8 mouse cellular contexts compared by ENCODE assay signal in genomic region chr8:70691230-70691629, GRCm38 (mm10). TPM values are rescaled to one million over a fixed set of nuclear protein-coding genes. Genes with fewer than 3 reads are reported as not detected.
DNase-seq lines count a peak whose midpoint lies in the region; ATAC-seq lines count a peak whose summit lies in the region.
"Had no signal": no experiment of that assay in that cellular context is flagged by ENCODE, and none has a peak within 500 bp of the region (broad histone marks: within the 10 kb centered on the region; RNA-seq: fewer than 3 reads in every experiment).

No protein-coding gene starts in this region.

- H3K4me1 ChIP-seq in lung, embryonic 16.5 days (replicated peaks; ENCODE audit: control insufficient read depth, insufficient read depth, low read length), result peaks cover 40% of the 10 kb centered on the region
- peaks cover 28% of the 10 kb centered on the region for H3K4me1 ChIP-seq in forebrain, embryonic 15.5 days
- peaks cover 50% of the 10 kb centered on the region for H3K4me1 ChIP-seq in limb, embryonic 13.5 days
- peaks cover 36% of the 10 kb centered on the region for H3K4me1 ChIP-seq in stomach, embryonic 16.5 days (ENCODE audit: control insufficient read depth, insufficient read depth, low read length)

- 63% methylated on average over 4 of the region's 4 CpGs for WGBS in lung, embryonic 16.5 days
- WGBS in forebrain, embryonic 15.5 days, result 56% methylated on average over 4 of the region's 4 CpGs
- WGBS in limb, embryonic 13.5 days, result 46% methylated on average over 4 of the region's 4 CpGs
- 62% methylated on average over 4 of the region's 4 CpGs for WGBS in stomach, embryonic 16.5 days

- DNase-seq in lung, postnatal 10 days, result no peak
- DNase-seq in ovary, postnatal 10 days (ENCODE audit: low spot score), result no peak
- DNase-seq: lung, adult 2 months had no signal

- no peaks in the 10 kb centered on the region for H3K27me3 ChIP-seq in lung, embryonic 16.5 days (ENCODE audit: control insufficient read depth, insufficient read depth, low read depth, low read length)
- H3K27me3 ChIP-seq in forebrain, embryonic 15.5 days, result no peaks in the 10 kb centered on the region
- H3K27me3 ChIP-seq in limb, embryonic 13.5 days, result no peaks in the 10 kb centered on the region
- no peaks in the 10 kb centered on the region for H3K27me3 ChIP-seq in stomach, embryonic 16.5 days (ENCODE audit: control insufficient read depth, insufficient read depth, low read length)

- no peak; the same call in 1 of the 2 replicates for ATAC-seq in lung, embryonic 16.5 days (ENCODE audit: low read depth)
- ATAC-seq in forebrain, embryonic 15.5 days (replicated peaks), result no peak
- peak; percentile 10 for ATAC-seq in limb, embryonic 13.5 days (ENCODE audit: low FRiP score, low read depth)
- ATAC-seq in stomach, embryonic 16.5 days (ENCODE audit: insufficient read depth, low FRiP score), result no peak
- no peak for ATAC-seq in frontal cortex, adult (ENCODE audit: low TSS enrichment)

- peak overlapping the region; percentile 66 for H3K4me2 ChIP-seq in lung, embryonic 16.5 days (ENCODE audit: low read depth, low read length)
- H3K4me2 ChIP-seq in forebrain, embryonic 15.5 days (replicated peaks), result peak overlapping the region; percentile 66
- peak overlapping the region; percentile 64 for H3K4me2 ChIP-seq in limb, embryonic 13.5 days (replicated peaks)
- H3K4me2 ChIP-seq in stomach, embryonic 16.5 days (ENCODE audit: low read depth, low read length), result peak overlapping the region; percentile 66

- no peaks in the 10 kb centered on the region for H3K36me3 ChIP-seq in lung, embryonic 16.5 days (ENCODE audit: control insufficient read depth, insufficient read depth, low read length)
- no peaks in the 10 kb centered on the region for H3K36me3 ChIP-seq in forebrain, embryonic 15.5 days
- H3K36me3 ChIP-seq in limb, embryonic 13.5 days, result no peaks in the 10 kb centered on the region
- H3K36me3 ChIP-seq in stomach, embryonic 16.5 days (ENCODE audit: control insufficient read depth, insufficient read depth, low read length), result no peaks in the 10 kb centered on the region

- peak overlapping the region; percentile 43 for H3K4me3 ChIP-seq in lung, embryonic 16.5 days (ENCODE audit: low read length)
- peak overlapping the region; percentile 38 for H3K4me3 ChIP-seq in forebrain, embryonic 15.5 days
- peak overlapping the region; percentile 36 for H3K4me3 ChIP-seq in limb, embryonic 13.5 days
- peak overlapping the region; percentile 38 for H3K4me3 ChIP-seq in stomach, embryonic 16.5 days (replicated peaks; ENCODE audit: low read length)

- no peaks in the 10 kb centered on the region for H3K9me3 ChIP-seq in lung, embryonic 16.5 days (ENCODE audit: control insufficient read depth, low read length)
- no peaks in the 10 kb centered on the region for H3K9me3 ChIP-seq in forebrain, embryonic 15.5 days
- no peaks in the 10 kb centered on the region for H3K9me3 ChIP-seq in limb, embryonic 13.5 days
- H3K9me3 ChIP-seq in stomach, embryonic 16.5 days (replicated peaks; ENCODE audit: control insufficient read depth, low read length), result no peaks in the 10 kb centered on the region

- peak overlapping the region; percentile 61 for H3K27ac ChIP-seq in lung, embryonic 16.5 days (ENCODE audit: low read length)
- H3K27ac ChIP-seq in forebrain, embryonic 15.5 days (replicated peaks), result peak overlapping the region; percentile 80
- peak overlapping the region; percentile 86 for H3K27ac ChIP-seq in limb, embryonic 13.5 days
- 0 out of 2 replicates have a peak overlapping the region, but pooled peaks have one; percentile 44 for H3K27ac ChIP-seq in stomach, embryonic 16.5 days (ENCODE audit: low read length)

- H3K9ac ChIP-seq in lung, embryonic 16.5 days (ENCODE audit: low read length), result peak overlapping the region; percentile 68
- H3K9ac ChIP-seq in forebrain, embryonic 15.5 days (replicated peaks), result peak overlapping the region; percentile 51
- peak overlapping the region; percentile 72 for H3K9ac ChIP-seq in limb, embryonic 13.5 days
- H3K9ac ChIP-seq in stomach, embryonic 16.5 days (ENCODE audit: low read length), result peak overlapping the region; percentile 65

RNA-seq across cellular contexts. Expression of gene Jund, which starts 7.5 kb away (rescaled TPM):
- polyA plus RNA-seq in lung, embryonic 16.5 days (2015; fragmentation: Nextera tagmentation; extraction: Ambion mirVana), result 26.2 and 28.8 TPM in 2 replicates
- 89.0 and 96.0 TPM in 2 replicates for polyA plus RNA-seq in forebrain, embryonic 15.5 days (2015; fragmentation: Nextera tagmentation; extraction: Ambion mirVana)
- polyA plus RNA-seq in limb, embryonic 13.5 days (2015; fragmentation: Nextera tagmentation; extraction: Ambion mirVana), result 57.3 and 61.1 TPM in 2 replicates
- 22.5 and 30.0 TPM in 2 replicates for polyA plus RNA-seq in stomach, embryonic 16.5 days (2015; fragmentation: Nextera tagmentation; extraction: Ambion mirVana)

RNA-seq across cellular contexts. Expression of gene Iqcn, which starts 12.0 kb away (rescaled TPM):
- not detected in 2 replicates for polyA plus RNA-seq in lung, embryonic 16.5 days (2015; fragmentation: Nextera tagmentation; extraction: Ambion mirVana)
- polyA plus RNA-seq in forebrain, embryonic 15.5 days (2015; fragmentation: Nextera tagmentation; extraction: Ambion mirVana), result 0.13 and 0.14 TPM in 2 replicates
- polyA plus RNA-seq in limb, embryonic 13.5 days (2015; fragmentation: Nextera tagmentation; extraction: Ambion mirVana), result not detected in 2 replicates
- not detected in 2 replicates for polyA plus RNA-seq in stomach, embryonic 16.5 days (2015; fragmentation: Nextera tagmentation; extraction: Ambion mirVana)
- polyA plus RNA-seq: lung, adult 2 months had no signal

RNA-seq across cellular contexts. Expression of gene Lsm4, which starts 18.2 kb away (rescaled TPM):
- polyA plus RNA-seq in lung, embryonic 16.5 days (2015; fragmentation: Nextera tagmentation; extraction: Ambion mirVana), result 197 and 214 TPM in 2 replicates
- polyA plus RNA-seq in forebrain, embryonic 15.5 days (2015; fragmentation: Nextera tagmentation; extraction: Ambion mirVana), result 211 and 228 TPM in 2 replicates
- polyA plus RNA-seq in limb, embryonic 13.5 days (2015; fragmentation: Nextera tagmentation; extraction: Ambion mirVana), result 240 and 246 TPM in 2 replicates
- polyA plus RNA-seq in stomach, embryonic 16.5 days (2015; fragmentation: Nextera tagmentation; extraction: Ambion mirVana), result 154 and 173 TPM in 2 replicates

RNA-seq across cellular contexts. Expression of gene Gm3336, which starts 27.1 kb away (rescaled TPM):
- 0.26 TPM in 1 of 2 replicates, not detected in the other for polyA plus RNA-seq in lung, embryonic 16.5 days (2015; fragmentation: Nextera tagmentation; extraction: Ambion mirVana)
- polyA plus RNA-seq in forebrain, embryonic 15.5 days (2015; fragmentation: Nextera tagmentation; extraction: Ambion mirVana), result not detected in 2 replicates
- not detected in 2 replicates for polyA plus RNA-seq in limb, embryonic 13.5 days (2015; fragmentation: Nextera tagmentation; extraction: Ambion mirVana)
- 2.0 and 4.2 TPM in 2 replicates for polyA plus RNA-seq in stomach, embryonic 16.5 days (2015; fragmentation: Nextera tagmentation; extraction: Ambion mirVana)

RNA-seq across cellular contexts. Expression of gene Pgpep1, which starts 31.0 kb away (rescaled TPM):
- 43.6 and 46.7 TPM in 2 replicates for polyA plus RNA-seq in lung, embryonic 16.5 days (2015; fragmentation: Nextera tagmentation; extraction: Ambion mirVana)
- polyA plus RNA-seq in forebrain, embryonic 15.5 days (2015; fragmentation: Nextera tagmentation; extraction: Ambion mirVana), result 63.6 and 70.2 TPM in 2 replicates
- polyA plus RNA-seq in limb, embryonic 13.5 days (2015; fragmentation: Nextera tagmentation; extraction: Ambion mirVana), result 68.2 and 71.1 TPM in 2 replicates
- 47.4 and 57.5 TPM in 2 replicates for polyA plus RNA-seq in stomach, embryonic 16.5 days (2015; fragmentation: Nextera tagmentation; extraction: Ambion mirVana)
